Mouse (Mus musculus): ENCODE measurements around the gene Ceacam3. TPM values are rescaled to one million over a fixed set of nuclear protein-coding genes. Genes with fewer than 3 reads are reported as not detected.
"Not testable (repeated sequence)": the region's sequence is repeated elsewhere in the genome, so short reads cannot be mapped to it uniquely, and the experiment has no call there.

Gene Ceacam3
- not detected in 2 replicates for polyA plus RNA-seq (2011; ENCODE audit: insufficient read depth, insufficient read length, low replicate concordance, missing spikeins)

GRCm38 (mm10) chr7:17149931-17150330 lies at the start of gene Ceacam3:
Gene Ceacam3 (plus strand): TSS chr7:17150282.
- H3K4me3 ChIP-seq (replicated peaks; ENCODE audit: control insufficient read depth, low read depth, low read length): no peak within 1 kb of the TSS
- no peaks in the 10 kb centered on the region for H3K4me1 ChIP-seq (ENCODE audit: control insufficient read depth, insufficient read depth, low read length)
- TF ChIP-seq CTCF (IDR thresholded peaks at IDR 0.05; ENCODE audit: control insufficient read depth, insufficient read depth, low read length) (no peak), POLR2A (IDR thresholded peaks at IDR 0.05; ENCODE audit: borderline replicate concordance, control insufficient read depth, low read depth, low read length) (no peak)
- no peak within 1 kb of the TSS for H3K27ac ChIP-seq (ENCODE audit: control insufficient read depth, insufficient read depth, low read depth, low read length, poor library complexity)
- 83% methylated on average over 2 of the region's 2 CpGs for WGBS

GRCm38 (mm10) chr7:17101631-17102030 lies 48.5 kb upstream of the Ceacam3 start:
- 85% methylated on average over 13 of the region's 13 CpGs for WGBS
- H3K4me1 ChIP-seq (ENCODE audit: control insufficient read depth, insufficient read depth, low read length); H3K27ac ChIP-seq (ENCODE audit: control insufficient read depth, insufficient read depth, low read depth, low read length, poor library complexity); H3K4me3 ChIP-seq (replicated peaks; ENCODE audit: control insufficient read depth, low read depth, low read length): not testable (repeated sequence)

DNA sequence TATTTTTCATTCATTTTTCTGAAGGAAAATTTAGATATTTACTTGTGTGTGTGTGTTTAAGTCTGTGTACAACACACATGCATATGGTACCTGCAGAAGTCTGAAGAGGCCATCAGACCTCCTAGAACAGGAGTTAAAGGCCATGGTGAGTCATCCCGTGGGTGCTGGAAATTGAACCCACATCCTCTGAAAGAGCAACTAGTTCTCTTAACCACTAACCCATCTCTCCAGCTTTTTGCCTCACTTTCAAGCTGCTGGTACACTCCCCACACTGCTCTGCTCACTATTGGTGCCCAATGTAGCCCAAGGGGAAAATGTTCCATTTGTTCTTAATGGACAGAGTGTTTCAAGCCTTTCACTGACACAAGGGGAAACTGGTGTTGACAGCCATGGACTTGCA lies 14.8 kb upstream of the Ceacam3 start:
- WGBS: 59% methylated on average over 1 of the region's 1 CpGs
- TF ChIP-seq CTCF (IDR thresholded peaks at IDR 0.05; ENCODE audit: control insufficient read depth, insufficient read depth, low read length): no peak
- no peak for TF ChIP-seq POLR2A (IDR thresholded peaks at IDR 0.05; ENCODE audit: borderline replicate concordance, control insufficient read depth, low read depth, low read length)
- Histone ChIP-seq H3K27ac (ENCODE audit: control insufficient read depth, insufficient read depth, low read depth, low read length, poor library complexity) (no peak overlapping the region), H3K4me3 (replicated peaks; ENCODE audit: control insufficient read depth, low read depth, low read length) (no peak overlapping the region), H3K4me1 (ENCODE audit: control insufficient read depth, insufficient read depth, low read length) (no peaks in the 10 kb centered on the region)

GRCm38 (mm10) chr7:17155634-17156033 lies 5.6 kb downstream of the Ceacam3 start:
- WGBS: 23% methylated on average over 2 of the region's 2 CpGs
- no peak for TF ChIP-seq POLR2A (IDR thresholded peaks at IDR 0.05; ENCODE audit: borderline replicate concordance, control insufficient read depth, low read depth, low read length)
- TF ChIP-seq CTCF (IDR thresholded peaks at IDR 0.05; ENCODE audit: control insufficient read depth, insufficient read depth, low read length): no peak
- H3K4me3 ChIP-seq (replicated peaks; ENCODE audit: control insufficient read depth, low read depth, low read length): no peak overlapping the region
- H3K27ac ChIP-seq (ENCODE audit: control insufficient read depth, insufficient read depth, low read depth, low read length, poor library complexity): no peak overlapping the region
- no peaks in the 10 kb centered on the region for H3K4me1 ChIP-seq (ENCODE audit: control insufficient read depth, insufficient read depth, low read length)

DNA sequence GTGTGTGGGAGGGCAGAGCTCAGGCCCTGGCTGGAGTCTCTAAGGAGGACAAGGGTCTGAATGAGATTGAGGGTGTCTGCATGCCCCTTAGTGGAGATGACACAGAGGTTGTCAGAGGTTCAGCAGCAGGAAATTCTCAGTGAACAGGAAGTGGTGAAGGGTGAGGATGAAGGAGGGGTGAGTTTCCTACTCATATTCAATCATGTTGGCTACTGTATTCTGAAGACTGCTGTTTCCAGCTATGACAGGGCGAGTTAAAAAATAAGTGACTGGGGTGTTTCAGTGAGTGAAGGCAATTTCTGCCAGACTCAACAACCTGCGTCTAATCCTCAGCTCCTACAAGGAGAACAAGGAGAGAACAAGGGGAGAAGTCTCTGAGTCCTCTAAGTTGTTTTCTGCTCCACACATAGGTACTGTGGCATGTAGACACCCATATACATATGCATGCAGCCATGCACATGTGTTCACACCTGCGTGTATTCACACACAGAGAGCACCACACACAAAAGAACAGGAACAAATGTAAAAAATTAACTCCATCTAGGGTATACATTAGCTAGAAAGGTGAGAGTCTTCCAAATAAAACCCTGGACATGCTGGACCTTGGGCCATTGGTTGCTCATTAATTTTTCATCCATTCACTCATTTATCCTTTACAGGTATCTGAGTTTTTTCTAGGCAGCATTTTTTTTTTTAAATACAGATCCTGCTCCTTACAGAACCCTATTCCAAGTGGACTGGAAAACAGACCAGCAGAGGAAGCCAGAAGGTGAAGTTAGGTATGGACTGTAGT lies 7.0 kb downstream of the Ceacam3 start:
- 44% methylated on average over 3 of the region's 3 CpGs for WGBS
- Histone ChIP-seq H3K4me3 (replicated peaks; ENCODE audit: control insufficient read depth, low read depth, low read length) (no peak overlapping the region), H3K4me1 (ENCODE audit: control insufficient read depth, insufficient read depth, low read length) (no peaks in the 10 kb centered on the region), H3K27ac (ENCODE audit: control insufficient read depth, insufficient read depth, low read depth, low read length, poor library complexity) (no peak overlapping the region)
- no peak for TF ChIP-seq CTCF (IDR thresholded peaks at IDR 0.05; ENCODE audit: control insufficient read depth, insufficient read depth, low read length)
- no peak for TF ChIP-seq POLR2A (IDR thresholded peaks at IDR 0.05; ENCODE audit: borderline replicate concordance, control insufficient read depth, low read depth, low read length)

DNA sequence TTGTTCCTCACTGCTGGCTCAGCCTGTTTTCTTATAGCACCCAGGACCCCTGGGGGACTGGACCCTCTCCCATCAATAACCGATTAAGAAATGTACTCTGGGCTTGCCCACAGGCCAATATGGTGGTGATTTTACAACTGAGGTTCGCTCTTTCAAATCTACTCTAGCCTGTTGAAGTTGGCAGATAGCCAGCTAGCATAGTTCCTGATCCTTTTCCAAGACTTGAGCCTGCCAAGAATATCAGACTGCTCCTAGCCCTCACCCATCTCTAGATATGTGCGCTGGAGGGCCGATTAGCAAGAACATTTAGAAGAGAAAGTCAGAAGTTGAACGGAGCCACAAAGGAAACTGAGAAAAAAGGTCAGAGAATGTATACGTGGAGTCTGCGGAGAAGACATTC lies 8.9 kb downstream of the Ceacam3 start:
- Histone ChIP-seq H3K4me3 (replicated peaks; ENCODE audit: control insufficient read depth, low read depth, low read length) (no peak overlapping the region), H3K27ac (ENCODE audit: control insufficient read depth, insufficient read depth, low read depth, low read length, poor library complexity) (no peak overlapping the region), H3K4me1 (ENCODE audit: control insufficient read depth, insufficient read depth, low read length) (no peaks in the 10 kb centered on the region)
- no peak for TF ChIP-seq CTCF (IDR thresholded peaks at IDR 0.05; ENCODE audit: control insufficient read depth, insufficient read depth, low read length)
- 75% methylated on average over 7 of the region's 7 CpGs for WGBS

DNA sequence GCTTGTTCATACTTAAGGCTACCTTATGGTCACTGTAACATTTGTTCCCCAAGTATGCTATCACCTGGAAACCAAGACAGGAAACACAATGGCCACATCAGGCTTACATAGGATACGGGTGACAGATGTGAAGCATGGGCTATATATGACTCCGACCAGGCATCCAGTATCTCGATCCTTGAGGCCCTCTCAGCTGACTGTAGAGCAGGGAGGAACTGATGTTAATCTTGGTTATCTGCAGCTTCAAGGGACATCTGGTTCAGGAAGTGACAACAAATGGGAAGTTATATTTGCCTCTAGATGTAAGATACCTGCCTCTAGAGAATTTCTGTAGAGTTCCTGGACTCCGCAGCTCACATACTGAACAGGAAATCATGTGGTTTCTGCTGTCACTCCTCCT lies 21.7 kb downstream of the Ceacam3 start:
- WGBS: 39% methylated on average over 4 of the region's 4 CpGs
- TF ChIP-seq POLR2A (IDR thresholded peaks at IDR 0.05; ENCODE audit: borderline replicate concordance, control insufficient read depth, low read depth, low read length): no peak
- TF ChIP-seq CTCF (IDR thresholded peaks at IDR 0.05; ENCODE audit: control insufficient read depth, insufficient read depth, low read length): no peak

DNA sequence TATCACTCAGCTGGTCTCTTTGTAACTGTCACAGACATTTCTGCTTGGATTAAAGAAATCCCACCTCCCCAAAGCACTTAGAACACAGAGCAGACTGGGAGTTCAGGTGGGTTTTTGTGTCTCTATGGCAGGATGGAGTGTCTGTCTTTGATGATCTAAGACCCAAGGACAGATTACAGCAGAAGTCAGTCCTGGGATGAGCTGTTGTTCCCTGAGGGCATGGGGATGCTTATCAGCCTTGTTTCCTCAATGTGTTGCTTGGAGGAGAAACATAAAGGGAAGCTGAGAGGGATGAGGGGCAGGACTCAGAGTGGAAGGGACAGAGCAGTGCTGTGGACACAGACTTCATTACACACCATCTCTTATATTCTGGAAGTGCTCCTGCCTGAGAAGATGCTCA lies 53.1 kb downstream of the Ceacam3 start, which contains the start of gene Psg29:
TSS of gene Psg29 (plus strand) at position 301 of the 400 bp plus-strand sequence.
- Histone ChIP-seq H3K4me1 (ENCODE audit: control insufficient read depth, insufficient read depth, low read length) (no peaks in the 10 kb centered on the region), H3K27ac (ENCODE audit: control insufficient read depth, insufficient read depth, low read depth, low read length, poor library complexity) (no peak within 1 kb of the TSS), H3K4me3 (replicated peaks; ENCODE audit: control insufficient read depth, low read depth, low read length) (no peak within 1 kb of the TSS)

More for the DNA sequence above, 21.7 kb downstream of the Ceacam3 start:
- no peak overlapping the region for H3K27ac ChIP-seq (ENCODE audit: control insufficient read depth, insufficient read depth, low read depth, low read length, poor library complexity)
- H3K4me1 ChIP-seq (ENCODE audit: control insufficient read depth, insufficient read depth, low read length): no peaks in the 10 kb centered on the region
- no peak overlapping the region for H3K4me3 ChIP-seq (replicated peaks; ENCODE audit: control insufficient read depth, low read depth, low read length)

More for the DNA sequence above, 53.1 kb downstream of the Ceacam3 start, which contains the start of gene Psg29:
- TF ChIP-seq POLR2A (IDR thresholded peaks at IDR 0.05; ENCODE audit: borderline replicate concordance, control insufficient read depth, low read depth, low read length) (no peak), CTCF (IDR thresholded peaks at IDR 0.05; ENCODE audit: control insufficient read depth, insufficient read depth, low read length) (no peak)
